Mouse (Mus musculus): ENCODE measurements around the gene Ednrb.

DNA sequence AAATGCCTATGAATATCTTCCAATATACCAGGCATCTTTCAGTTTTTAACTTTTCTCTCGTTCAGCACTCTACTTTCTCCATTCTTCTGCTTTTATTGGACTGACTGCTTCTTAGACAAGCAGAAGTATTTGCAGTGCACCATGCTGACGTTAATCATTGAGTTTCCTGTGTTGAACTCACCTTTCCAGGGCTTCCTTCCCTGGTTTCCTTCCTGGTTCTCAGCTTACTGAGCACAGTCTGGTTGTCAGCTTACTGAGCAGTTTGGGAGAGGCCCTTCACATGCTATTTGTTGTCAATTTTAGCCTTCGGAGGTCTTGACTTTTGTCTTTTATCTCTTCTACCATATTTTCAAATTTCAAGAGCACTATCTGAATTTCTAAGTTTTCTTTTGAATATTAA, 31.0 kb downstream of the Ednrb start:
- TF ChIP-seq GATA1 (IDR thresholded peaks at IDR 0.05; ENCODE audit: borderline replicate concordance, low read length) (no peak), FLI1 (IDR thresholded peaks at IDR 0.05; ENCODE audit: low read length) (no peak)

All from megakaryocyte, embryonic 14.5 days (primary cell).